Mouse (Mus musculus) lung, postnatal 36 days (tissue): ENCODE data around the gene Ankrd44.

Experiments used
- DNase-seq: peaks from one replicate; pipeline ENCODE4 v3.0.0; 2022; ENCODE audit warnings: mixed read lengths

Gene Ankrd44

GRCm38 (mm10) chr1:54695396-54695795, 230.8 kb downstream of the Ankrd44 start:
- peak; percentile 47 for DNase-seq

GRCm38 (mm10) chr1:54691824-54692223, 234.4 kb downstream of the Ankrd44 start:
- no peak for DNase-seq

GRCm38 (mm10) chr1:54690291-54690965, 235.8 kb downstream of the Ankrd44 start:
- peak; percentile 61 for DNase-seq

GRCm38 (mm10) chr1:54688441-54688840, 237.7 kb downstream of the Ankrd44 start:
- DNase-seq: no peak

GRCm38 (mm10) chr1:54684316-54684715, 241.9 kb downstream of the Ankrd44 start:
- DNase-seq: peak; percentile 82

- no peak for DNase-seq
Observed at GRCm38 (mm10) chr1:54679556-54679955, 246.6 kb downstream of the Ankrd44 start.

- DNase-seq: no peak
Observed at GRCm38 (mm10) chr1:54678037-54678436, 248.2 kb downstream of the Ankrd44 start.

GRCm38 (mm10) chr1:54675478-54675877, 250.7 kb downstream of the Ankrd44 start:
- no peak for DNase-seq

- no peak for DNase-seq
Observed at GRCm38 (mm10) chr1:54667991-54668390, 258.2 kb downstream of the Ankrd44 start.

- DNase-seq: peak; percentile 84
Observed at GRCm38 (mm10) chr1:54665582-54666405, 260.4 kb downstream of the Ankrd44 start.

- DNase-seq: no peak
Observed at GRCm38 (mm10) chr1:54665095-54665494, 261.1 kb downstream of the Ankrd44 start.

GRCm38 (mm10) chr1:54660674-54661073, 265.5 kb downstream of the Ankrd44 start:
- no peak for DNase-seq

- no peak for DNase-seq
Observed at GRCm38 (mm10) chr1:54658558-54658957, 267.6 kb downstream of the Ankrd44 start.

GRCm38 (mm10) chr1:54648237-54648636, 277.9 kb downstream of the Ankrd44 start:
- DNase-seq: no peak

- peak; percentile 46 for DNase-seq
Observed at GRCm38 (mm10) chr1:54647335-54647745, 278.8 kb downstream of the Ankrd44 start.

GRCm38 (mm10) chr1:54640184-54640795, 285.9 kb downstream of the Ankrd44 start:
- DNase-seq: peak; percentile 24

- DNase-seq: no peak
Observed at GRCm38 (mm10) chr1:54639506-54640078, 286.6 kb downstream of the Ankrd44 start.

- DNase-seq: no peak
Observed at GRCm38 (mm10) chr1:54639076-54639475, 287.1 kb downstream of the Ankrd44 start.

- no peak for DNase-seq
Observed at GRCm38 (mm10) chr1:54637340-54637739, 288.8 kb downstream of the Ankrd44 start.

GRCm38 (mm10) chr1:54629106-54629505, 297.1 kb downstream of the Ankrd44 start:
- no peak for DNase-seq

- peak; percentile 36 for DNase-seq
Observed at GRCm38 (mm10) chr1:54614963-54615362, 311.2 kb downstream of the Ankrd44 start.

GRCm38 (mm10) chr1:54612344-54612743, 313.8 kb downstream of the Ankrd44 start:
- no peak for DNase-seq

- DNase-seq: no peak
Observed at GRCm38 (mm10) chr1:54611891-54612290, 314.3 kb downstream of the Ankrd44 start.
